8 mouse cellular contexts compared by ENCODE assay signal in the genomic region with DNA sequence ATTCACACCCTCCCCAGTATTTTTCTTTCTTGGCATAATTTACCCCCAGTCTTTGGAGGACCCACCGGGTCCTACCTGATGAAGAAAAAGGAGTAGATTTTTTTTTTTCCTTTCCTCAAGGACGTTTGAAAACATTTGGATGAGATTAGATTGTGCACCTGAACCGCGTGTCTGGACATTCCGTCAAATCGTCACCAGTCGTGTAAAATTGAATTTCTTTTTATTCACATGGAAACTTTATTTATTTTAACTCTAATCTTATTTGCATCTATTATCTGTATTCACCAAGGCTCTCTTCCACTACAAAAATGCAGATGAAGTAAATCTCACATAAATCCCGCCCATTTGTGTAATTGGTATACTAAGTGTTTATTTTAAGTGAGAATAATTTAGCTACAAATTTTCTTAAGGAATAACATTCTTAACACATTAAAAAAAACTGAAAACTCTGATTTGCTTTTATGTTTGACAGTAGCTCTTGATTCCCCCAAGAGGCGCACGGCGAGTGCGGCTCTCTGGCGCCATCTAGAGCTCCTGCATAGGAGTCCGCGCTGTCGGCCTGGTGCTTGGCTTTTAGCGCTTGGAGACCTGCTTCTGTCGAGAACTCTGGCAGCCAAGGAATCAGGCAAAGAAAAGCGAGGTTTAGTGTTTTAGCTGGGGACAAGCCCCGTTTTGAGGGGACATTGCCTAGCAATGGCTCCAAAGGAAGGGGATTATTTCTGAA. TPM values are rescaled to one million over a fixed set of nuclear protein-coding genes. Genes with fewer than 3 reads are reported as not detected.
DNase-seq lines count a peak whose midpoint lies in the region; ATAC-seq lines count a peak whose summit lies in the region.

No protein-coding gene starts in this region.

- H3K27me3 ChIP-seq in hindbrain, embryonic 15.5 days: peaks cover 41% of the 10 kb centered on the region

- no peak overlapping the region for H3K4me3 ChIP-seq in hindbrain, embryonic 15.5 days

- no peak overlapping the region for H3K27ac ChIP-seq in hindbrain, embryonic 15.5 days (replicated peaks)

- H3K9ac ChIP-seq in hindbrain, embryonic 15.5 days: no peak overlapping the region

- H3K4me2 ChIP-seq in hindbrain, embryonic 15.5 days: peak overlapping the region; percentile 29

- H3K4me1 ChIP-seq in hindbrain, embryonic 15.5 days (replicated peaks): peaks cover 17% of the 10 kb centered on the region

- H3K36me3 ChIP-seq in hindbrain, embryonic 15.5 days: no peaks in the 10 kb centered on the region

- H3K9me3 ChIP-seq in hindbrain, embryonic 15.5 days: no peaks in the 10 kb centered on the region

- WGBS in hindbrain, embryonic 15.5 days: 2% methylated on average over 20 of the region's 20 CpGs

- peak; percentile 91 for DNase-seq in R1 (ENCODE audit: low read depth, low spot score)
- peak; percentile 88 to 94 for DNase-seq in cerebellum, postnatal 25 days
- peak; percentile 85 to 88 for DNase-seq in frontal cortex, postnatal 36 days (ENCODE audit: low spot score in 2 of 2)
- DNase-seq in left cerebral cortex, adult 11 months (ENCODE audit: low spot score): peak; percentile 73
- DNase-seq in lung, postnatal 36 days: peak; percentile 89
- peak; percentile 85 for DNase-seq in retina, postnatal 7 days (ENCODE audit: low read depth, low spot score)
- DNase-seq in urinary bladder, postnatal 14 days (ENCODE audit: low spot score): peak; percentile 90

- ATAC-seq in hindbrain, embryonic 15.5 days (ENCODE audit: low FRiP score, low read depth): peak; percentile 74

RNA-seq across cellular contexts. Expression of gene Sp9, which starts 6.6 kb away (rescaled TPM):
- polyA plus RNA-seq in hindbrain, embryonic 15.5 days (2015; fragmentation: Nextera tagmentation; extraction: Ambion mirVana): 1.2 TPM in 2 replicates

RNA-seq across cellular contexts. Expression of gene Scrn3, which starts 34.1 kb away (rescaled TPM):
- polyA plus RNA-seq in hindbrain, embryonic 15.5 days (2015; fragmentation: Nextera tagmentation; extraction: Ambion mirVana): 7.3 and 8.2 TPM in 2 replicates

RNA-seq across cellular contexts. Expression of gene Cir1, which starts 34.2 kb away (rescaled TPM):
- 26.2 and 29.0 TPM in 2 replicates for polyA plus RNA-seq in hindbrain, embryonic 15.5 days (2015; fragmentation: Nextera tagmentation; extraction: Ambion mirVana)

RNA-seq across cellular contexts. Expression of gene Ola1, which starts 59.6 kb away (rescaled TPM):
- 92.9 and 97.7 TPM in 2 replicates for polyA plus RNA-seq in hindbrain, embryonic 15.5 days (2015; fragmentation: Nextera tagmentation; extraction: Ambion mirVana)
